Mouse (Mus musculus) T-helper 17 cell (primary cell): ENCODE data around the gene Abca2.

ENCODE experiments used
- in situ Hi-C, 2 experiments: fragments of 300-600 bp; cut with MboI, MseI; formaldehyde crosslinking; loops; 1 replicate in 1 of 2; 2 replicates in 1 of 2; pipeline ENCODE4 v1.15.1; 2025; ENCODE audit warnings: high pct_unique_total_duplicates in 2 of 2

Gene Abca2

DNA sequence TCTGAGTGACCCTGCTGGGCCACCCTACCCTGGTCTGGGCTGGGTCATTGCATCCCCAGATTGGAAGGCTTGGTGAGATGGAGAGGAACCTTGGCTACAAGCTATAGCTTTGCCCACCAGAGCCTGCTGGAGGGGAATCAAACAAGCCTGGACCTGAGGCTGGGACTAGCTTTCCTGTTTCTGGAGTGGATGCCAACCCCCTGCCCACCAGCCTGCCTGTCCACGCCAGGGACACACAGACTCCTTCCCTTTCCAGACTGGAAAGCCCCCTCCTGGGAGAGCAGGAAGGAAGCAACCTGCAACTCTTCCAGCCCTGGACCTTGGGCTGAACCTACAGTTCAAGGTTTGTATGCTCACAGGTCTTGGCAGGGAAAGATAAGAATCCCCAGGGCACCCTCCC is 4.9 kb upstream of the Abca2 start:
- in situ Hi-C loops: loop anchor here in 1 of 2 experiments (10.0 kb wide), 1 partner anchor 1331 kb away; no protein-coding TSS in a partner anchor

DNA sequence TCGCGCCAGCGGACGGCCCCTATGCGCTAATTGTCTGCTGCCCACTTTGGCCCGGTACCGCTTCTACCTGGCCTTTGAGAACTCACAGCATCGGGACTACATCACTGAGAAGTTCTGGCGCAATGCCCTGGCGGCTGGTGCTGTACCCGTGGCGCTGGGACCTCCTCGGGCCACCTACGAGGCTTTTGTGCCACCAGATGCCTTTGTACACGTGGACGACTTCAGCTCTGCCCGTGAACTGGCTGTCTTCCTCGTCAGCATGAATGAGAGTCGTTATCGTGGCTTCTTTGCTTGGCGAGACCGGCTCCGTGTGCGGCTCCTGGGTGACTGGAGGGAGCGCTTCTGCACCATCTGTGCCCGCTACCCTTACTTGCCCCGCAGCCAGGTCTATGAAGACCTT is 3.0 kb upstream of the Abca2 start:
- in situ Hi-C loops: loop anchor here in 1 of 2 experiments (10.0 kb wide), 1 partner anchor 1329 kb away; no protein-coding TSS in a partner anchor

DNA sequence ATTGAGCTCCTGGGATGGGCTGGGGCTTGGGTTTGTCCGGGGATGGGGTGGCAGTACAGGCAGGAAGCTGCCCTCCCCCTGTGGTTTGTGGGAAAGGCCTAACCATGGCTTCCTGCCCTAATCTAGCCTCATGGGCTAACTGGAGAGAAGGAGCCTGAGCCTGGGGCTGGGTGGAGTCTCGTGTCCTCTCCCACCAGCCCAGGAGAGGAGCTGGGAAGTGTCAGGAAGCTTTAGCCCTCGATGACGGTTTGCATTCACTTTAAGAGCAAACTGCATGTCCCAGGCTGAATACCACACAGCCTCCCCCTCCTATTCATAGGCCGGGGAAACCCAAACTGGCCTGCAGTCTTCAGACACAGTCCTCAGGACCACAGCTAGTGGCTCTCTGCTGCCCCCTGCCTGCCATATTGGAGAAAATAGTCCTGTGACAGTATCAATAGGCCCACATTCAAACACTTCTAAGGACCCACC is 1.7 kb upstream of the Abca2 start:
- in situ Hi-C loops: loop anchor here in 1 of 2 experiments (10.0 kb wide), 1 partner anchor 1328 kb away; no protein-coding TSS in a partner anchor

DNA sequence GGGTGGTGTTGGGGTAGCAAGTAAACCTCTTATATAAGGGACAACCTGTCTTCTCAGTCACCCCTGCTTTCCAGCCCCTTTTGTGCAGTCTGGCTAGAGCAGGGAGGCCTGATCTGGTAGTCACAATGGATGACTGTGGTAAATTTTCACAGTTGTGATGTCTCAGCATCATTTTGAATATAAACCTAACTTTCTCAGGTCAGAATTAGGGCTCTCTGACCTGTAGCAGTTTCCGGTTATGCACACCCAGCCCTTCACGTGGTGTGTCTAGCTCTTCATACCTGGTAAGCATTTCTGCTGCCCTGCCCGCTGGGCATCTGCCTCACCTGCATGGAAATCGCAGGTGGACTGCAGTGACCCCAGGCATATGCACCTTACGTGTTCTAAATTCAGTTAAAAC is 1.2 kb upstream of the Abca2 start:
- in situ Hi-C loops: loop anchor here in 1 of 2 experiments (10.0 kb wide), 1 partner anchor 1328 kb away; no protein-coding TSS in a partner anchor

DNA sequence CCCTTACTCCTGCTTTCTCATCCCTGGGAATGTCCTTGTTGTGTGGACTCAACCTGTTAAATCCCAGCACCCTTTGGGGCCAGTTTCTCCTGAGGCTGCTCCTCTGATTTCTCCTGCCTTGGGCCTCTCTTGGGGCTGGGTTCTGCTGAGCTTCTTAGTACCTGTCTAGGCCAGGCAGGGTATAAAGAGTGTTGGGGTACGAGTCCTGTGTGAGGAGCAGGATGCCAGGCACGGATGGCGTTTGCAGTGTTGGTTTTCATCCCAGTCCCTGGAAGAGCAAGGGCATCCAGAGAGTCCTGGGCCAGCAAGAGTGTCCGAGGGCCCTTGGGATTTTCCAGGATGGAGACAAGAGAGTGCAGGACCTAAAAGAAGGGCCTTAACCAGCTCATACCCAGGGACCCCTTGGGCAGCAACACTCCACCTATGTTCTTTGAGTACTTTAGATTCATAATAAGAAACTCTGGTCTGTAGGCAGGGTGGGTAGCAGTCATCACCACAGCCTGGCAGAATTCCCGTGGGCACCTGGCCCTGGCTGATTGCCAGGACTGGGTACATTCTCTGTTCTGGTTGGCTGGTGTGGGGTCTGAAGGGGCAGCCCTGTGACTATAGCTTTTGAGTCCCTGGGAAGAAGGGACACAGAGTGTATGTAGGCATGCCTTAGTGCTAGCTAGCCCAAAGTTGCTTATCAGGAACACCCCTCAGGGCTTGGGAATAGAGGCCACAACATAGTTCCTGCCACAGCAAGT is 1.1 kb downstream of the Abca2 start:
- in situ Hi-C loops: loop anchor here in 1 of 2 experiments (5.0 to 10.0 kb wide), 2 partner anchors 53 to 1325 kb away; no protein-coding TSS in a partner anchor

DNA sequence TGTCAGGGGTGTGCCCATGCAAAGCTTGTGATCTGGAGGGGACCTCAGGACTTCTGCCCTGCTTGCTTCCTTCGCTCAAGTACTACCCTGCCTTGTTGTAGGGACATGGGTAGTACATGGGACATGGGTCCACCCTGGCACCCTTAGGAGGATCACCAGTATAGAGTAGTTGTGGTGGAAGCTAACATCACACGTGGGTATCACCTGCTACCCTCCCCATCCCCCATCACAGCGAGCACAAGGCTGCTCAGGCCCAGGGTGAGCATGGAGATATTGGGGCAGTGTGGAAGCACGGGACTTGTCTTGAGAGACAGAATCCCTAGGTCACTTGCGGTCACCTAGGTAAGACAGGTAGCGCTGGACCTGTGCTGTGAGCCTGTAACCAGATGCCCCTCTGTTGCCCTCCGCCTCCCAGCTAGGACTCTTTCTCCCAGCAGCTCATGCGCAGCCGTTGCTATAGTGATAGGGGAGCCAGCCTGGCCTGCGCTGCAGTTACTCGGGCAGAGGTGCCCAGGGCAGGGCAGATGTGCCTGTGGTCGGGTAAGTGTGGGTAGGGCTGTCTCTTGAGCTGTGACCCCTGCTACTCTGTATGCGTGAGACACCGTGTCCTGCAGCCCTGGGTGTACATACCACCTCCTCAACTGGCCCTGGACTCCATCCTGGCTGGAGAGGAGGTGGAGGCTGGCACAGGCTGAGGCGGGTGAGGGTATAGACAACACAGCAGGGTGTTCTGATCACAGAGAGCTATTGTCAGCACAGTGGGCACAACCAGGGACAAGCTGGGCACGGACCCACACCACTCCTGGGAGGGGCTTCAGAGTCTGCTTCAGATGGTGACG is 2.1 kb downstream of the Abca2 start:
- in situ Hi-C loops: loop anchor here in 1 of 2 experiments (5.0 kb wide), 1 partner anchor 52 kb away; no protein-coding TSS in a partner anchor

DNA sequence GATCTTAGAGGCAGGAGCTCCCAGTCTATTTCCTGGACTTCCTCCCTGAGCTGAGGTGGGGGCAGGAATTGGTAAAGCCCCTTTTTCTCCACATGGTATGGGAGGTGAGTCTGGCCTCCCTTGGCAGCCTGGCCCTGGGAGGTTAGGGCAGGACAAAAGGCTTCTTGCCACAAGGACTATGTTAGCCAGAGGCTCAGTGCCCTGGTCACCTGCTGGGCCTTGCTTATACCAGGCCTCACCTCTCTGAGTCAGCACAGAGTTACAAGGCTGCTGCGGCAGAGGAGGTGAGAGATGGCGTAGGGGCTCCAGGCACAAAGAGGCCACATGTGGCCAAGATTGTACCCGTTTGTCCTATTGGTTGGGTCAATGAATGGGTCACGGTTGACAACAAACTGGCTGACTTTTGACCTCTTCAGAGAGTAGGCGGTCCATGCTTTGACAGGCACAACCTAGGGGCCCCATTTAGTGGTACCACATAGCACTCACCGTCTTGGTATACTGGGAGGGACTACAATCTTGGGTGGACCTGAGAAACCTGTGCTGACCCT is 2.9 kb downstream of the Abca2 start:
- in situ Hi-C loops: loop anchor here in 1 of 2 experiments (5.0 kb wide), 1 partner anchor 51 kb away; no protein-coding TSS in a partner anchor

DNA sequence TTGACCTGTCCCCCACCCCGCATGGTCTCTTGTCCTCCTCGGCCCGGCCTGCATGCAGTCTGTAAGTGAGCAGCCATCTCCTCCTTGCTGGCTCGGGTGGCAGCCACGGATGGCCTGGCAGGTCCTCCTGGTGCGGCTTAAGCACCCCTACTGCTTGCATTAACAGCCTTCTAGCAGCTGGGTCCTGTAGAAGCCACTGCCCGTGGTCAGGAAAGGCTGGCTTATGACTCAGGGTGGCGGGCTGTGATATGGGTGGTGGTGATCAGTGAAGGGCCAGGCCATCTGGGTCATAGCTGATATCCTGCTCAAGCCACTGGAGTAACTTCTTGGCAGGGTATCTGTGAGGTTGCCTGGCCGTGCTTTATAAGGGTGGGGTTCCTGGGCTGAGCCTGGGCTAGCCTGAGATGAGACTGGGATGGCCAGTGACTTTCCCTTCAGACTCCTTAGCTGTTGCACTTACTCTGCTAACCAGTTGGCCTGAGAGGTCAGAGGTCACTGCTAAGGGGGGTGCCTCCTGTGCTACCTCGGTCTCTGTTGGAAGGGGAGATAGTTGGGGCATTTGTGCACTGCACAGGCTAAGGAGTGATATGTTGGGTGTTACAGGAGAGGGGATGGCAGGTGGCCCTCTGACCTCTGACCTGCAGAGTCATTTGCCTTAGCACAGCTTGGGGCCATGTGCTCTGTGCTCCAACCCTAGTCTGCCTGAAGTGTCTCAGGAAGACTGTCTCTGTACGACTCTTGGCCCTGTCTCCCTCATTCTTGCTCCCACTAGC is 4.0 kb downstream of the Abca2 start:
- in situ Hi-C loops: loop anchor here in 1 of 2 experiments (5.0 kb wide), 1 partner anchor 50 kb away; no protein-coding TSS in a partner anchor

DNA sequence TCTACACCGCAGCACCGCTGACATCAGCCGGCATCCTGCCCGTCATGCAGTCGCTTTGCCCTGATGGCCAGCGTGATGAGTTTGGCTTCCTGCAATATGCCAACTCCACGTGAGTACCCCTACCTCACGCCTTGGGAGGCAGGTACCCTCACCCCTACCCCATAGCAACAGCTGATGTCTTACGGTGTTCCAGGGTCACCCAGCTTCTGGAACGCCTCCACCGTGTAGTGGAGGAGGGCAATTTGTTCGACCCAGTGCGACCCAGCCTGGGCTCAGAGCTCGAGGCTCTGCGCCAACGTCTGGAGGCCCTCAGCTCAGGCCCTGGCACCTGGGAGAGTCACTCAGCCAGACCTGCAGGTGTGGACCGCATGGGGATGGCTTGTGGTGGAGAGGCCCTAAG is 4.6 kb downstream of the Abca2 start:
- in situ Hi-C loops: loop anchor here in 1 of 2 experiments (5.0 kb wide), 1 partner anchor 49 kb away; no protein-coding TSS in a partner anchor

DNA sequence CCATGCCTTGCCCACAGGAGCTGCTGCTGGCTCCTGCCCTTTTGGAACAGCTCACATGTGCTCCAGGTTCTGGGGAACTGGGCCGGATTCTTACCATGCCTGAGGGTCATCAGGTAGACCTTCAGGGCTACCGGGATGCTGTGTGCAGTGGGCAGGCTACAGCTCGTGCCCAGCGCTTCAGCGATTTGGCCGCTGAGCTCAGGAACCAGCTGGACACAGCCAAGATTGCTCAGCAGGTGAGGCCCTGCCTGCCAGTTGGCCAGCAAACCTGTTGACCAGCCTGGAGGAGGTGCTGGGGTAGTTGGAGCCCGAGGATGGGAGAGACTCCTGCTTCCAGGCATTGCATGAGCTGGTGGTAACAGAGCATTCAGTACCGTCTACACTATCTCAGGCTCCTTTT is 5.8 kb downstream of the Abca2 start:
- in situ Hi-C loops: loop anchor here in 1 of 2 experiments (5.0 kb wide), 1 partner anchor 48 kb away; no protein-coding TSS in a partner anchor

DNA sequence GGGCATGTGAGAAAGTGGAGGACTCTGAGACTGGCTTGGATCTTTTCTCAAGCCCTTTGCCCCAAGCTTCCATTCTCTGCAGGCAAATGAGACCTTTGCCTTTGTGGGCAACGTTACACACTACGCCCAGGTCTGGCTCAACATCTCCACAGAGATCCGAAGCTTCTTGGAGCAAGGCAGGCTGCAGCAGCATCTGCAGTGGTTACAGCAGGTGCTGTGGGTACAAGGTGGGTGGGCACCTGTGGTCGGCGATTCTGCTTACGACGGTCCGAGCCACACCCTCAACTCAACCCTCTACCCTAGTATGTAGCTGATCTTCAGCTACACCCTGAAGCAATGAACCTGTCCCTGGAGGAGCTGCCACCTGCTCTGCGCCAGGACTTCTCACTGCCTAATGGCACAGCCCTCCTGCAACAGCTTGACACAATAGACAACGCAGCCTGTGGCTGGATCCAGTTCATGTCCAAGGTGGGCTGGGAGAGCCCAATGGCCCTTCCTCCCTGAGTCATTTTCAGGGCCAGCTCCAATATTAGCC is 7.8 kb downstream of the Abca2 start:
- in situ Hi-C loops: no loop called here

DNA sequence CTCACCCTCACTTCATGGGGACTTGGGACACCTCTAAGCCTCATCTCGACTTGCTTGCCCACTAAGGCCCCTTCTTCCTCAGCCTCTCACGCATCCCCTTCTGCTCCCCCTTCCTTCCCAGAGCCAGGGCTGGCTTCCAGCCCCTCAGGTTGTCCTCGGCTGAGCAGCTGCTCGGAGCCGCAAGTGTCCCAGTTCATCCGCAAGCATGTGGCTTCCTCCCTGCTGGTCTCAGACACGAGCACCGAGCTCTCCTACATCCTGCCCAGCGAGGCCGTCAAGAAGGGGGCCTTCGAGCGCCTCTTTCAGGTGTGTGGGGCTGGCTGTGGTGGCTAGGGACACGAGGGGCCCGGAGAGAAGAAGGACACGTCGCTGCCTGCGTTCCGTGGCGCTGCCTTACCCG is 12.6 kb downstream of the Abca2 start:
- in situ Hi-C loops: loop anchor here in 1 of 2 experiments (10.0 kb wide), 1 partner anchor 814 kb away; no protein-coding TSS in a partner anchor

DNA sequence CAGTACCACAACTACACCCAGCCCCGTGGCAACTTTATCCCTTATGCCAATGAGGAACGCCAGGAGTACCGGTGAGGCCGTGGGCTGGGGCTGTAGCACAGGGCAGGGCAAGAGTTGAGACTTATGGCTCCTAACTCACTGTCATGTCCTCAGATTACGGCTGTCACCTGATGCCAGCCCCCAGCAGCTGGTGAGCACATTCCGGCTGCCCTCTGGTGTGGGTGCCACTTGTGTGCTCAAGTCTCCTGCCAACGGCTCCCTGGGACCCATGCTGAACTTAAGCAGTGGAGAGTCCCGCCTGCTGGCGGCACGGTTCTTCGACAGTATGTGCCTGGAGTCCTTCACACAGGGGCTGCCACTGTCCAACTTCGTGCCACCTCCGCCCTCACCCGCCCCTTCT is 14.2 kb downstream of the Abca2 start:
- in situ Hi-C loops: loop anchor here in 1 of 2 experiments (10.0 kb wide), 1 partner anchor 812 kb away; no protein-coding TSS in a partner anchor

DNA sequence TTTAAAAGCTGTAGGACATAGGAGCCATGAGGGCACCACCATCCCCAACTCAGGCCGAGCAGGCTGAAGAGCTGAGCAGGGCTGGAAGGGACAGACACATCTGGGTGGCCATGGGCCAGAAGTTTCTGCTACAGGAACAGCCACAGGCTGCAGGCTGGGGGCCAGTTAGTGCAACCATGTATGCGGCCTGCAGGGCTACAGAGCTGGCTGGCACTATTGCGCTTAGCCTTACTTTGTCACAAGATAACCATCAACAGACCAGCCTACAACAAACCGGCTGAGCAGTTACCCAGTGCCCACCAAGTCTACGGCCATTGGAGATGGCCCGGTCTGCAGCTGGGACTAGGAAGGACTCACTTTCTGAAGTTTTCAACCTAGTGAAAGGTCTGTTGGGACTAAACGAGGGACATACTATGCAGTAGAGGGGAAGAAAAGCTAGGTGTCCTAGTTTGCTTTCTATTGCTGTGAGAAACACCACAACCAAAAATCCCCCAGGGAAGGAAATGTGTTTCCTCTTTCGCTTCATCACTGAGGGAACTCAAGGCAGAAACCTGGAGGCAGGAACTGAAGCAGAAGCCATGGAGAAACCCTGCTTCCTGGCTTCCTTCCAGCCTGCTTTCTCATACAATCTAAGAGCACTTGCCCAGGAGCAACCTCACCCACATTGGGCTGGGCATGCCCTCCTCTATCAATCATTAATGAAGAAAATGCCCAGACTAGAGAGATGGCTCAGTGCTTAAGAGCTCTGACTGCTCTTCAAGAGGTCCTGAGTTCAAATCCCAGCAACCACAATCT is 22.5 kb downstream of the Abca2 start:
- in situ Hi-C loops: no loop called here

DNA sequence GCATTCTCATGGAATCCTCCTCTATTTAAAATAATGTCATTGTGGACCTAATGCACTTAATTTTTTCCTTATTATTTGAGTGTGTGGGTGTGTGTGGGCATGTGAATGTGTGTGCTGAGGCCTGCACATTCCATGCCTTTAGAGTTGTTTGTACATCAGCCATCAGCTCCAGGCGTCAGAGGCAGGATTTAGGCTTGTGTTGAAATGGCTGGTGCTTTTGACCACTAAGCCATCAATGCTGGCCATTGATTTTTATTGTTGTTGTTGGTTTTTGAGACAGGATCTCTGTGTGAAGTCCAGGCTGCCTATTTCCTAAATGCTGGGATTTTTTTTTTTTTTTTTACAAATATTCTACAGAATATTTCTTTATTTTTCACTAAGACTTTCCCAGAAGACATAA is 24.4 kb downstream of the Abca2 start:
- in situ Hi-C loops: no loop called here

DNA sequence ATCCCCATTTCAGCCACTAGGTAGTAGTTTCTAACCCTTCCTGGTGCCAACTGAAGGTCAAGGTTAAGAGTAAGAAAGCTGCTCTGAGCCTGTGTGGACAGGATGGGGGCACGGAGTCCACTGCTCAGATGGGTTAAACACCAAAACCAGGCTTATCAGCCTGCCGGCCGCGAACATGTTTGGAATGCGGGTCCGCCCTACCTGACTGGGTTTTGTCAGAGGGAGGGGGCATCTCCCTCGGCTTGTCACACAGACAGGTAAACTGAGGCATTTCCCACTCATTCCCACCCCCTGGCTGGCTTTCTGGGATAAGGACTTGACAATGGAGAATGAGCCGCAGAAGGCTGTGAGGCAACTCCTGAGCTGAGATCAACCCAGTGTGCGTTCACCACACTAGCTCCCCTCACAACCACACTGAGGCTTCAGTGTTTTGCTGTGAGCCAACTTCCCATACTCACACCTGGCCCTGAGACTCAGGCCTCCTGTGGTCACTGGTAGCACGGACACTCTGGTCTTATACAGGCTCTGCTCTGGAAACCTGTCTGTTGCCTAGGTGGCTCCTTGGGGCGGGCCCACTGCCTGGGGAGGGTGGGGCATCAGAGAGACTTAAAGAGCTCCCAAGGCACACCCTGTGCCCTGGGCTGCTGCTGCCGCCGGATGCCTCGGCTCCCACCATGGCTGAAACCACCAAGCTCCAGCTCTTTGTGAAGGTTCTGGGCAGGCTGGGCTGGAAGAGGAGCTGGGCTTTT is 27.9 kb downstream of the Abca2 start, which contains the start of gene Clic3:
Clic3 (plus strand) TSS at position 634 of the 749 bp plus-strand sequence.
- in situ Hi-C loops: no loop called here

DNA sequence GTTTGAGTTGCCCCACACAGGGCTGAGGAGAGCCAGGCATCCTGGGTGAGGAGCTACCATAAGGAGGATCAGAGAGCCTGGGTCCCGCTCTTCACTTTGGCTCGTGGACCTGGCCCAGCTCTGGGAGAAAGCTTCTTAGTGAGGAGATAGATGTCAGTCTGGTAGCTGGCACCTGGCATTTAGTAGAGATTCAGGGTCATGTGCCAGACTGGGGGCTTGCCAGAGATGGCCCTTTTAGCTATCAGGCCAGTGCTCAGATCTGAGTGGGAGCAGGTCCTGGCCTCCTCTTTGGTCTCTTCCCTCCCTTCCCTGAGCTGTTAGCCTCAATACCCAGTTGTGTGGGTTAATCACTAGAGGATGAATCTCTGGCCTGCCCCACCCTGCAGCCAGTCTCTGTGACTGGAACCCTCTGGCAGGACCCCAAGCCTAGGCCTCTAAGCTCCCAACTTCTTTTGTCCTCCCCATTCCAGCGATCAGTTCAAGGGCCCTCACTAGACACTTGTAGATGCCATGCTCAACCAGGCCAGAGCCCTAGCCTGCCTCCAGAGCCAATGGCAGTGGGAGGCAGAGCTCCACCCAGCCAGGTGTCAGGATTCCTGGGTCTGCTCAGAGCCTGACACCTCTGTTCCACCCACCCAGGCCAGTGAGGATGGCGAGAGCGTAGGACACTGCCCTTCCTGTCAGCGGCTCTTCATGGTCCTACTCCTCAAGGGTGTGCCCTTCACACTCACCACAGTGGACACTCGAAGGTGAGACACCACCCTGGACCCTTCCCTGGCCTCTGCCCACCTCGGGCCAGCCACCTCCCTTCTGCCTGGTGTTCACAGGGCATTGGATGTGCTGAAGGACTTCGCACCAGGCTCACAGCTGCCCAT is 28.8 kb downstream of the Abca2 start:
- in situ Hi-C loops: no loop called here

DNA sequence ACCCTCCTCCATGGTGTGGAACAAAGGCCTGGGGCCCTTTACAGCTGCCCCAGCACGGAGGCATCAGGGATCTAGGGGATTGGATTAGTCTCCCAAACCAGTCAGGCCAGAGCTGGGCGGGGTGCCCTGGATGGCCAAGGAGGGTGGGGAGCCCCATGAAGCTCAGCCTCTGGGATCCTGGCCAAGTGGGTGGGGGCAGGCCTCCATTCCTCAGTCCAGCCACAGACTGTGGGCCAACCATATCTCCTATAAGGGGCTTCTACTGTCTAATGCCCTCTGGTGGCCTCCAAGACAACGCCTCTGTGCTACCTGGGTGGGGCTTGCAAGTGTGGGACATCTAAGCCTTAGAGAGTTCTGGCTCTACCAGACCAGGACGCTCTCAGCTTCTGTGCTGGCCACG is 30.4 kb downstream of the Abca2 start:
- in situ Hi-C loops: no loop called here
